Mouse (Mus musculus) small intestine, adult 2 months (tissue): ENCODE measurements at regions not wholly inside any gene's neighbourhood (a gene's known extent, or its start where the extent isn't known, plus 50 kb on each side); places are given as distances from the start of the nearest gene placed in this dataset.

Experiments used
- CTCF ChIP-seq: fragments of 200-500 bp; IDR thresholded peaks from 2 replicates; pipeline ENCODE4 v1.5.1; 2012; ENCODE audit warnings: low read depth, mild to moderate bottlenecking, control low read depth, inconsistent platforms, low read length, moderate library complexity, mixed read lengths; ENCODE audit not compliant: insufficient replicate concordance, insufficient read length; ENCODE audit errors: extremely low read depth
- POLR2A ChIP-seq: fragments of 200-500 bp; IDR thresholded peaks from 2 replicates; pipeline ENCODE4 v1.6.1; 2012; ENCODE audit warnings: low read depth, mild to moderate bottlenecking, control low read depth, inconsistent platforms, low read length, moderate library complexity

GRCm38 (mm10) chr8:116264078-116264477, 240.7 kb upstream of the Dynlrb2 start:
- no peak for TF ChIP-seq POLR2A
- TF ChIP-seq CTCF, result no peak
